Mouse (Mus musculus) brain, embryonic 14.5 days (tissue): ENCODE results near the gene Trim30c.

Experiments
- CTCF ChIP-seq: fragments of 200-500 bp; IDR thresholded peaks from 2 replicates; pipeline ENCODE4 v1.5.1; 2012; ENCODE audit warnings: inconsistent platforms, mild to moderate bottlenecking, moderate library complexity, borderline replicate concordance; ENCODE audit not compliant: insufficient read depth, insufficient read length; ENCODE audit errors: extremely low read depth
- POLR2A ChIP-seq: fragments of 200-500 bp; IDR thresholded peaks from 2 replicates; pipeline ENCODE4 v1.6.1; 2012; ENCODE audit warnings: mild to moderate bottlenecking, inconsistent platforms, borderline replicate concordance; ENCODE audit not compliant: poor library complexity, insufficient read depth, insufficient read length, severe bottlenecking; ENCODE audit errors: extremely low read depth

DNA sequence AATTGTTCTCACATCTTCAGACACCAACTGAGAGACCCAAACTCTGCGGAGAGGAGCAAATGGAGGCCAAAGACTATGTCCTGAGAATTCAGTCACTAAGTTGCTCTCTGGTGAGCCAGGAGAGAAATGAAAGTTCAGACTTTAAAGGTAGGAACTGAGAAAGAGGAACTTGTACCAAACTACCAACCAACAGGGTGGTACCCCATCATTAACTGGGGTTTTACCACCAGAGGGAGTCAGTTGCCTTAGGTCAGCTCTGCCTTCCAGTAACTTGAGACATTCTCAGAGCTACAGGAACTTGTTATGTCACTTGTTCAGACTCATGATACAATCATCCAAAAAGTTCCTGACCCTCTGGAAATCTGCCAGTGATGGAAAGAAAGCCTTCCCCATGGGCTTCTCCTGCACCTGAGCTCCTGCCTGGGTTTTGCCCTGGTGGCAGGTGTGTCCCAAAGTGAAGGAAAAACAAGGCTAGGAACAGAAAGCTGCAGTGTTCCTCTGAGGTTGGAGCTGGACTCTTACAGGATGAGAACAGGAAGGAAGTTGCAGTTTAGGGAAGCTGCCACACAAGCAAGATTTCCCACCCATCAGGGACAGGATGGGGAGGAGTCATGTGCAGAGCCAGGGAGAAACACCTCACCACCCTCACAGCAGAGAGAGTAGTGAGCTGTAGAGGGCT is 30.8 kb downstream of the Trim30c start, which contains the start of gene Trim30b:
- TF ChIP-seq CTCF, result no peak
- TF ChIP-seq POLR2A, result no peak
